Mouse (Mus musculus) forebrain, embryonic 10.5 days (tissue): ENCODE data around the gene Sh3gl3. TPM values are rescaled to one million over a fixed set of nuclear protein-coding genes. Genes with fewer than 3 reads are reported as not detected.

Experiments
- polyA plus RNA-seq: library from polyadenylated mRNA; unstranded; fragments of >200 nt; fragmentation: Nextera tagmentation; extraction: Ambion mirVana; gene quantifications from 2 replicates; pipeline ENCODE4 v1.2.1, GENCODE M21; 2016

Sh3gl3 gene
- polyA plus RNA-seq, 1 experiment from 2014 or later = 8.9 TPM

Other genes with a start within 250 kb of the Sh3gl3 start
- gene Hdgfl3, start 239.4 kb upstream of the Sh3gl3 start, polyA plus RNA-seq = 23.5 and 24.7 TPM in 2 replicates
- gene Bnc1, start 181.5 kb upstream of the Sh3gl3 start, polyA plus RNA-seq = 0.54 and 0.76 TPM in 2 replicates
- not detected in 2 replicates for gene Adamtsl3, start 161.9 kb downstream of the Sh3gl3 start, polyA plus RNA-seq